Mouse (Mus musculus) urinary bladder, postnatal 36 days (tissue): ENCODE measurements at regions not wholly inside any gene's neighbourhood (a gene's known extent, or its start where the extent isn't known, plus 50 kb on each side); places are given as distances from the start of the nearest gene placed in this dataset.

Experiments
- DNase-seq, 2 experiments: peaks; one replicate each; pipeline ENCODE4 v3.0.0; 2022; ENCODE audit warnings: low spot score in 2 of 2, mixed read lengths in 1 of 2

GRCm38 (mm10) chr1:64361959-64362638, 170.3 kb upstream of the Creb1 start:
- DNase-seq = no peak

GRCm38 (mm10) chr1:64343268-64343667, 189.2 kb upstream of the Creb1 start:
- no peak for DNase-seq

- DNase-seq = peak; percentile 11 to 22
These were observed 190.8 kb upstream of the Creb1 start for GRCm38 (mm10) chr1:64341596-64341995.

- DNase-seq = no peak
These were observed 193.9 kb upstream of the Creb1 start for GRCm38 (mm10) chr1:64338575-64338961.

GRCm38 (mm10) chr1:64337619-64338574, 194.5 kb upstream of the Creb1 start:
- DNase-seq = no peak

GRCm38 (mm10) chr1:64331566-64331965, 200.9 kb upstream of the Creb1 start:
- no peak for DNase-seq

GRCm38 (mm10) chr1:64330721-64331120, 201.7 kb upstream of the Creb1 start:
- DNase-seq = no peak

- no peak for DNase-seq
These were observed 200.1 kb upstream of the Klf7 start for GRCm38 (mm10) chr1:64322197-64322596.

GRCm38 (mm10) chr1:64319155-64319582, 197.1 kb upstream of the Klf7 start:
- no peak for DNase-seq

GRCm38 (mm10) chr1:64318440-64319154, 196.5 kb upstream of the Klf7 start:
- no peak for DNase-seq

GRCm38 (mm10) chr1:64317032-64317636, 195.1 kb upstream of the Klf7 start:
- no peak for DNase-seq

- no peak for DNase-seq
These were observed 189.3 kb upstream of the Klf7 start for GRCm38 (mm10) chr1:64311371-64311770.

- DNase-seq = no peak
These were observed 186.5 kb upstream of the Klf7 start for GRCm38 (mm10) chr1:64308560-64308959.

- DNase-seq = no peak
These were observed 186.0 kb upstream of the Klf7 start for GRCm38 (mm10) chr1:64308088-64308487.

- DNase-seq = peak; percentile 46 to 73
These were observed 183.5 kb upstream of the Klf7 start for GRCm38 (mm10) chr1:64305427-64306213.

- DNase-seq = peak; percentile 28 to 39
These were observed 180.8 kb upstream of the Klf7 start for GRCm38 (mm10) chr1:64302833-64303358.

GRCm38 (mm10) chr1:64301530-64302061, 179.5 kb upstream of the Klf7 start:
- DNase-seq = peak in 1 of 2 experiments; percentile 29

- DNase-seq = peak in 1 of 2 experiments; percentile 5
These were observed 179.0 kb upstream of the Klf7 start for GRCm38 (mm10) chr1:64300951-64301529.

- no peak for DNase-seq
These were observed 176.9 kb upstream of the Klf7 start for GRCm38 (mm10) chr1:64298950-64299349.

- no peak for DNase-seq
These were observed 176.1 kb upstream of the Klf7 start for GRCm38 (mm10) chr1:64298188-64298587.
